Mouse (Mus musculus): ENCODE measurements around the gene Fam222b. TPM values are rescaled to one million over a fixed set of nuclear protein-coding genes. Genes with fewer than 3 reads are reported as not detected.
A peak's percentile ranks its signal among the peaks of the same experiment; 100 is the strongest.
"Not testable (repeated sequence)": the region's sequence is repeated elsewhere in the genome, so short reads cannot be mapped to it uniquely, and the experiment has no call there.

Fam222b gene
- polyA plus RNA-seq, 1 experiment from 2014 or later: 10.6 TPM

GRCm38 (mm10) chr11:78181830-78182357 is 87.4 kb downstream of the Fam222b start:
- no peak for TF ChIP-seq CTCF (IDR thresholded peaks at IDR 0.05; ENCODE audit: low read depth)
- peak overlapping the region; percentile 93 for H3K4me3 ChIP-seq (ENCODE audit: low read depth, low read length)

GRCm38 (mm10) chr11:78182450-78182849 is 88.0 kb downstream of the Fam222b start:
- peak overlapping the region; percentile 79 for H3K4me2 ChIP-seq (replicated peaks; ENCODE audit: low read depth)
- H3K27ac ChIP-seq (ENCODE audit: low read depth, low read length): no peak overlapping the region
- H3K36me3 ChIP-seq (ENCODE audit: control insufficient read depth, insufficient read depth): peaks cover 19% of the 10 kb centered on the region
- H3K9ac ChIP-seq (ENCODE audit: low read depth, low read length): peak overlapping the region; percentile 77; the same call in 1 of the 2 replicates
- no peak for ATAC-seq
- H3K27me3 ChIP-seq (replicated peaks; ENCODE audit: control insufficient read depth, insufficient read depth, low read length): no peaks in the 10 kb centered on the region
- WGBS: 1% methylated on average over 7 of the region's 7 CpGs
- H3K9me3 ChIP-seq (ENCODE audit: control insufficient read depth): no peaks in the 10 kb centered on the region
- TF ChIP-seq CTCF (IDR thresholded peaks at IDR 0.05; ENCODE audit: low read depth): no peak
- H3K4me3 ChIP-seq (ENCODE audit: low read depth, low read length): peak overlapping the region; percentile 93
- H3K4me1 ChIP-seq (replicated peaks; ENCODE audit: control insufficient read depth, insufficient read depth, low read length): no peaks in the 10 kb centered on the region

More at GRCm38 (mm10) chr11:78181830-78182357, 87.4 kb downstream of the Fam222b start:
- no peak overlapping the region for H3K27ac ChIP-seq (ENCODE audit: low read depth, low read length)
- H3K9ac ChIP-seq (ENCODE audit: low read depth, low read length): no peak overlapping the region
- no peak for ATAC-seq
- H3K4me1 ChIP-seq (replicated peaks; ENCODE audit: control insufficient read depth, insufficient read depth, low read length): no peaks in the 10 kb centered on the region
- no peaks in the 10 kb centered on the region for H3K27me3 ChIP-seq (replicated peaks; ENCODE audit: control insufficient read depth, insufficient read depth, low read length)
- 33% methylated on average over 2 of the region's 2 CpGs for WGBS
- peaks cover 19% of the 10 kb centered on the region for H3K36me3 ChIP-seq (ENCODE audit: control insufficient read depth, insufficient read depth)
- peak overlapping the region; percentile 79 for H3K4me2 ChIP-seq (replicated peaks; ENCODE audit: low read depth)
- H3K9me3 ChIP-seq (ENCODE audit: control insufficient read depth): no peaks in the 10 kb centered on the region

- no peaks in the 10 kb centered on the region for H3K4me1 ChIP-seq (replicated peaks; ENCODE audit: control insufficient read depth, insufficient read depth, low read length)
- no peaks in the 10 kb centered on the region for H3K27me3 ChIP-seq (replicated peaks; ENCODE audit: control insufficient read depth, insufficient read depth, low read length)
- TF ChIP-seq CTCF (IDR thresholded peaks at IDR 0.05; ENCODE audit: low read depth): peak; percentile 62
Measured at GRCm38 (mm10) chr11:78182961-78183844, 88.7 kb downstream of the Fam222b start, which contains the start of gene Rpl23a. Gene Rpl23a, minus strand, starts transcription at chr11:78183584.

GRCm38 (mm10) chr11:78183884-78184514 is 89.5 kb downstream of the Fam222b start:
- Histone ChIP-seq H3K27ac (ENCODE audit: low read depth, low read length) (no peak overlapping the region), H3K4me2 (replicated peaks; ENCODE audit: low read depth) (peak overlapping the region; percentile 79), H3K36me3 (ENCODE audit: control insufficient read depth, insufficient read depth) (peaks cover 19% of the 10 kb centered on the region), H3K4me1 (replicated peaks; ENCODE audit: control insufficient read depth, insufficient read depth, low read length) (no peaks in the 10 kb centered on the region), H3K27me3 (replicated peaks; ENCODE audit: control insufficient read depth, insufficient read depth, low read length) (no peaks in the 10 kb centered on the region), H3K9me3 (ENCODE audit: control insufficient read depth) (no peaks in the 10 kb centered on the region), H3K9ac (ENCODE audit: low read depth, low read length) (no peak overlapping the region), H3K4me3 (ENCODE audit: low read depth, low read length) (peak overlapping the region; percentile 93)
- WGBS: 46% methylated on average over 10 of the region's 10 CpGs
- no peak for TF ChIP-seq CTCF (IDR thresholded peaks at IDR 0.05; ENCODE audit: low read depth)
- no peak for ATAC-seq

More at GRCm38 (mm10) chr11:78182961-78183844, 88.7 kb downstream of the Fam222b start, which contains the start of gene Rpl23a:
- peak within 1 kb of the TSS; percentile 82 for H3K27ac ChIP-seq (ENCODE audit: low read depth, low read length)
- H3K9me3 ChIP-seq (ENCODE audit: control insufficient read depth): no peaks in the 10 kb centered on the region
- WGBS: under 1% methylated on average over 38 of the region's 38 CpGs
- peaks cover 19% of the 10 kb centered on the region for H3K36me3 ChIP-seq (ENCODE audit: control insufficient read depth, insufficient read depth)
- peak within 1 kb of the TSS; percentile 93 for H3K4me3 ChIP-seq (ENCODE audit: low read depth, low read length)
- H3K9ac ChIP-seq (ENCODE audit: low read depth, low read length): peak within 1 kb of the TSS; percentile 77
- ATAC-seq: peak; percentile 83
- peak within 1 kb of the TSS; percentile 79 for H3K4me2 ChIP-seq (replicated peaks; ENCODE audit: low read depth)

GRCm38 (mm10) chr11:78184702-78185101 is 90.2 kb downstream of the Fam222b start:
- H3K4me1 ChIP-seq (replicated peaks; ENCODE audit: control insufficient read depth, insufficient read depth, low read length); H3K4me3 ChIP-seq (ENCODE audit: low read depth, low read length); H3K4me2 ChIP-seq (replicated peaks; ENCODE audit: low read depth); H3K9me3 ChIP-seq (ENCODE audit: control insufficient read depth); H3K9ac ChIP-seq (ENCODE audit: low read depth, low read length); H3K27me3 ChIP-seq (replicated peaks; ENCODE audit: control insufficient read depth, insufficient read depth, low read length); ATAC-seq; H3K27ac ChIP-seq (ENCODE audit: low read depth, low read length): not testable (repeated sequence)
- peaks cover 15% of the 10 kb centered on the region for H3K36me3 ChIP-seq (ENCODE audit: control insufficient read depth, insufficient read depth)
- WGBS: 88% methylated on average over 6 of the region's 6 CpGs

Measured in intestine, postnatal 0 days (tissue).